Mouse (Mus musculus) embryo, embryonic 9.5 days (tissue): ENCODE measurements around the gene Notch2.

Source experiments
- DNase-seq: peaks from one replicate; pipeline ENCODE4 v3.0.0-alpha.2; 2017; ENCODE audit errors: extremely low spot score

Gene Notch2

GRCm38 (mm10) chr3:98157073-98157472, 143.7 kb downstream of the Notch2 start:
- no peak for DNase-seq

GRCm38 (mm10) chr3:98157585-98157984, 144.3 kb downstream of the Notch2 start:
- no peak for DNase-seq

GRCm38 (mm10) chr3:98158646-98159045, 145.3 kb downstream of the Notch2 start:
- DNase-seq = no peak

- no peak for DNase-seq
Measured at GRCm38 (mm10) chr3:98159289-98159688, 146.0 kb downstream of the Notch2 start.

GRCm38 (mm10) chr3:98160330-98160729, 147.0 kb downstream of the Notch2 start, which contains the start of gene Adam30:
TSS of gene Adam30 (plus strand) at chr3:98160630.
- DNase-seq = no peak

- no peak for DNase-seq
Measured at GRCm38 (mm10) chr3:98178340-98178739, 165.0 kb downstream of the Notch2 start.

GRCm38 (mm10) chr3:98180805-98181204, 167.5 kb downstream of the Notch2 start:
- DNase-seq = peak; percentile 74

GRCm38 (mm10) chr3:98185163-98185714, 171.9 kb downstream of the Notch2 start:
- no peak for DNase-seq

- no peak for DNase-seq
Measured at GRCm38 (mm10) chr3:98187777-98188176, 174.4 kb downstream of the Notch2 start.

- peak; percentile 75 for DNase-seq
Measured at GRCm38 (mm10) chr3:98197711-98198532, 184.6 kb downstream of the Notch2 start.

GRCm38 (mm10) chr3:98199747-98200146, 186.4 kb downstream of the Notch2 start:
- DNase-seq = no peak
